Mouse (Mus musculus): ENCODE measurements at regions not wholly inside any gene's neighbourhood (a gene's known extent, or its start where the extent isn't known, plus 50 kb on each side); places are given as distances from the start of the nearest gene placed in this dataset.

DNA sequence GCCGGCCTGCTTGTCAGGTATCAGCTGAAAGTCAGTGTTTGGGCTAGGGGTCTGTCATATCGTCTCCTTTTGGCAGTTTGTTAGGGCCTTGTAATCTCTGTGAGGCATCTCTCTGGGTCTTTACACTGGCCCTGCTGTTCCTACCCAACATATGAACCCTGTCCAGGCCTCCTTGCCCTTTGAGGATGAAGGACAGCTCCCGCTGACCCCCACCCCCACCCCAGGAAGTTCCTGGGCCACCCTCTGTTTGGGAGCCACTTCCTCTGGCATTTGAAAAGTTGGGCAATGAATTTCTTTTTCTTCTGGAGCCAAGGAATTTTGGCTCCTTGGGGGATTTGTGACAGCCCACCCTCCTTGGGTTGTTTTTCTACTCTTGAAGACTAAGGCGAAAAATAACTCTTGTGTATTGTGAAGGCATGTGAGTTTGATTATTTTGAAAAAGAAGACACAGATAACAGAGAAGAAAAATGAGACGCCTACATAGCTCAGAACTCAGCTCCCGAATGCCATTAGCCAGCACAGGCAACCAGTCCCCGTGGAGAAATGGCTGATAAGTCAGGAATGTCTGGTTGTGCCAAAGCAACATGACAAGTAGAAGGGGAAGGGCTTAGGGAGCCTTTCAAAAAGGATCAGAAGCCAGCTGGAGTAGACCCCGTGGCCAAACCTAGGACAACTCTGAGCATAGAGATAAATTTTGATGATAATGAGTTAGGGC lies 249.5 kb downstream of the Gm49356 start:
- DNase-seq: no peak

DNA sequence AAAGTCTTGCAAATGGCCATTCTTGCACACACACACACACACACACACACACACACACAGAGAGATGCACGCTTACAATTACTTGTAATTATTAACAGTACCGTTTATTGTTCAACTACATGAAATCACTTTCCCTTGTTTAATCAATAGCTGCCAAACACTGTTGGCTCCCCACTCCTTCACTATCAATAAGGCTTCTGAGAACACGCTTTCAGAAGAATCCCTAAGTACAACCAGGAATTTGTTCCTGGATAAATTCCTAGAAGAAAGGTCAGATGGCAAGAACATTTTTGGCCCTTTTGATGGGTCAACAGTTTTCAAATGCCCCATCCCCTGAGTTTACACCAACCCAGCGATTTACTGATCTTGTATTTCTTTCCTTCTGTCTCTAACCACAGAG lies 252.5 kb downstream of the Gm49356 start:
- no peak for DNase-seq

DNA sequence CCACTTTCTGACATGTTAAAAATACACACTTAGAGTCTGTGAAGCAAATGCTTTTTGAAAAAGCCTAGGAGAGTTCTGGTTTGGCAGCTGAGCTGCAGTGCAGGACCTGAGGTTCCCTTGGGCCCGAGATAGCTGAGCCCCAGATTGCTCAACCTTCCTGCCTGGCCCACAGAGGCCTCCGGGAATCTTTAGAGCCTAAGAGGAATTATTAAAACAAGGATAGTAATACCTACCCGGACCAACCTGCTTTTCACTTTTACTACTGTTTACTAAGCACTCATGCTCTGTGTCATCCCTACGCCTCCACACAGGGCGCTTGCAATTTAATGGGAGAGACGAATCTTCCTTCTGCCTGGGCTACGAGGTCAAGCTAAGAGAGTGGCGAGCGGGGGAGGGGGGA lies 253.4 kb downstream of the Gm49356 start:
- DNase-seq: no peak

DNA sequence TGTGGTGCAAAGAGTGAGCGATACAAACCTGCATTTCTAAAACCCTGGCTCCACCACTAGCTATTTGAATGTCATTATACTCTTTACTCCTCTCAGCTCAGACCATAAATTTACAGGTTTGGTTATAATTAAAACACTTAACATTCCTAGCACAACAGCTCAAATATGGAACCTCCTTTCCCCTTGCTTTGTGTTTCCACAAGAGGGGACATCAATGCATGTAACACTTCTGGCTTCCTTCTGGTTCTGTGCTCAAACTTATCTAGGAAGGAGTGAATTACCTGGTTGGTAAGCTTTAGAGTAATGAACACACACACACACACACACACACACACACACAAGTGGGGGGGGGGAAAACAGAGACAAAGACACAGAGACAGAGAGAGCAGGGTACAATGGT lies 254.8 kb downstream of the Gm49356 start:
- no peak for DNase-seq

DNA sequence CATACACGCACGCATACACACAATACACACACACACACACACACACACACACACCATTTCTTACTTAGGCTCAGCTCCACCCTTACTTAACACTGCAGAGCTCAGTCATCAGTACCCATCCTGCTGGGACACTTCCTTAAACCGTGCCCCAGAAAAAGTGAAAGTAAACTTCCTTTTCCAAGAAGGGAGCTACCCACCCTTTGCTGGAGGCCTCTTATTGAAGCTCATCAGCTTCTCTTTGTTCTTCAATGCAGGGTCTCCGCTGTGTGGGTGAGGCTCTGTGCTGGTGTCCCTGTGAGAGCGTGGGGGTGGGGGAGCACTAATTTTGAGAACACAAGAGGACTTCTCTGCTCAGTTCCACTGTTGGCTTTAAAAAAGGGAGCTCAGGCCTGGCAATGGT lies 256.6 kb downstream of the Gm49356 start:
- DNase-seq: peak; percentile 19 to 29

DNA sequence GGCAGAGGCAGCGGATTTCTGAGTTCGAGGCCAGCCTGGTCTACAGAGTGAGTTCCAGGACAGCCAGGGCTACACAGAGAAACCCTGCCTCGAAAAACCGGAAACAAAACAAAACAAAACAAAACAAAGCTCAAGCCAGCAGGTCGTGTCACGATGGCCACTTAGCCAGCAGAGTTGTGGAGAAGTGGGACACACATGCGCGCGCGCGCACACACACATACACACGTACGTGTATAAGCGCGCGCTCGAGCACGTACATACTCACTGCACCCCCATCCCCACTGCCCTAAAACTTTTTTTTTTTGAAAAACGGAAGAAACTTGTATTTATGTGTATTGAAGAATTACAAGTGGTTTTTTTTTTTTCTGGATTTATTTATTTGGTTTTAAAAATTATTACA lies 257.0 kb downstream of the Gm49356 start:
- DNase-seq: no peak

DNA sequence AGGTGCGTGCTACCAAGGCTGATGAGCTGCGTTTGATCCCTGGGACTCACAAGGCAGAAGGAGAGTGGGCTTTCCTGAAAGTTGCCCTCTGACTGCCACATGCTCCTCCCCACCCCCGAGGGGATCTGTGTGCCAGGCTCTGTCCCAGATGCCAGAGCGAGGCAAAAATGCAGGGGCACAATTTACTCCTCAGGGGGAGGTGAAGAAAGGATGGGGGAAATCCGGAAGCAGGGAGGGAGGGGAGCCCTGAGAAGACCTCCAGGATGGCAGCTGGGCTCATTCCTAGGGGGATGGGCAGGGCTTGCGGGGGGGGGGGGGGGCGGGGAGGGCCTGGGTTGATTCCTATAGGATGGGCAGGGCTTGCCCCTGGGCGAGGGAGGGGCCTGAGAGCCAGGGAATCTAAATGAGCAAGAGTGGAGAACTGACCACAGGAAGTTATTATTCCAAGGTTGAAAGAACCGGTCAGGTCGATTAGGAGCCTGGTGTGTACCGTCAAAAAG lies 257.5 kb downstream of the Gm49356 start:
- no peak for DNase-seq

DNA sequence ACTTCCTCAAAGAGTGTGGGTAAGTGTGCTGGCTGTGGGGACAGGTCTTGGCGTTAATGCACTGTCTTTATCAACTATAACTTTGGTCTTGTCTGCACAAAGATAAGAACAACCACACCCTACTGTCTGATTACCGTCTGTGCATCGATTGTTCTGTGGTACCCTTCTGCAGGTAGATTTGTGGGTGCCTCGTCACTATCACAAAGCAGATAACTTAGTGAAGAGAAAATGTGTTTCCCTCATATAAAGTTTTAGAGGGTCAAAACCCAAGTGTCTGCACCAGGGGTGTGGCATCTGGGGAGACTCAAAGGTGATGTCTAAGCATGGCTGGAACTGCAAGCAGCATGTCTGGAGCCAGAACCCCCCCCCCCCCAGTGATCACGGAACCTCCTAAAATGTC lies 259.4 kb downstream of the Gm49356 start:
- no peak for DNase-seq

DNA sequence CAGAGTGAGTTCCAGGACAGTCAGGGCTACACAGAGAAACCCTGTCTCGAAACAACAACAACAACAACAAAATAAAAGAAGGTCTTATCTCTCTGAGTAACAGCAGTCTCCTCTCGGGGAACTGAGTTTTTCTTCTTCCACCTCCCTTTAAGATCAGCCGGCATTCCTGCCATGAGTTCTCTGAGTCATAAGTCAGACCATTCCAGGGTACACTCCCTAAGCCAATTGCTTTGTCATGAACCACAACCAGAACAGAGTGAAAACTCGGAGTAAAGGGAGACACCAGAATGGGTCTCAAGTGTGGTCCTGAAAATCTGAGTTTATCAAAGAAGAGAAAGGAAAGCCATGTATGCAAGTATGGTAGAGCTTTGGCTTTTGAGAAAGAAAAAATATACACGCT lies 262.4 kb downstream of the Gm49356 start:
- DNase-seq: no peak

DNA sequence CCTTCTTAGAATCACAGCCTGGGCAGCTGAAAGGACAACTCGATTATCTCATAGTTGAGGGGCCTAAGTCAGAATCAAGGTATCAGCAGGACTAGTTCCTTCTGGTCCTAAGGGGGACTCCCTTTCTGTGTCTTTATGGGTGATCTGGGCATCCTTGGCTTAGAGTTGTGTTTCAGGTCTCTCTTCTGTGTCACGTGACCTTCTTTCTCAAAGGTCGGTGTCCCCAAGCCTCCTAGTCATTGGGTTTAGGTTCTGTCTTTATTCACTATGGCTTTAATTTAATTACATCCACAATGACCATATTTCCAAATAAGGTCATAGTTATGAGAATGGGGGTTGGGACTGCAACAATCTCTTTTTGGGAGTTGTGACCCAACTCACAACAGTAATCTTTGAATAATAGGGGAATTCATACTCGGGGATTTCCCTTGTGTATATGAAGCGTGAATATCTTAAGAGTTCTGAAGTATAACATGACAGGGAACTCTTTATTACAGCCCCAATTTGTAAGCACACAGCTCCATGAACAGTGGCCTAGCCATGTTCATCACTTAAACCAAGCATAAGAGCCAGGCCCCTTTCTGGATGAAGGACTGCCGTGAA lies 263.8 kb downstream of the Gm49356 start:
- no peak for DNase-seq

DNA sequence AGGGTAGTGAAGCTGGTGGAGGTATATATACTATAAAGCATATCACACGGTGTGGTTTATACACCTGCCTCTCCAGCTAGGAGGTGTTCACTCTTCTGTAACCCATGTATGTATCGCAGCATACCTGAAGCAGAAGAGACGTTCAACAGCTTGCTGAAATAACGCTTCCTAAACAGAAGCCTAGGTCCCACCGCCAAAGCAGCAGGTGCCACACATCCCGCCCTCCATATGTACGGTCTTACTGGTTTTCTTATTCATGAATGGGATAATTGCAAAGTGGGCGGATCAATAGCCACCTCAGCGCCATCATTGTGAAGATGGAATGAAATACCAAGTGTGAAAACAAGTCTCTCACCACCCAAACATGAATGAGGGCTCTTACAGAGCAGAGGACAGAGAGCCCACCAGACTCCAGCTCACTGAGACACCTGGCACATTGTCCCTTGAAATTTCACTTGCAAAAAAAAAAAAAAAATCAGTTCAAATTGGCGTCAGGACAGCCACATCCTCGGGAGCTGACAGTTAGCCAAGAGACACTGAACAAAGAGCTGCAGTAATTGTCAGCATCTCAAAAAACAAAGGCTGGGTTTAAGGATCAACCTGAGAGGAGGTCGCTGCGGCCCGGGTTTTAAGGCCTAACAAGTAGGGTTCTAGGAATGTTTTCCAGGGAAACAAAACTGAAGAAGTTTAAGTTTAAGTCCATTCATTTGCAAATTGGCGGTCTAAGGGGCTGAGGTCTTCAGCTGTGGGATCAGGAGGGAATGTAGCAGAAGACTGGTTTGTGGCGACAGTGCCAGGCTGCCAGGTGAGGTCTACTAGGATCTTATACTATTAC lies 264.5 kb downstream of the Gm49356 start:
- no peak for DNase-seq

DNA sequence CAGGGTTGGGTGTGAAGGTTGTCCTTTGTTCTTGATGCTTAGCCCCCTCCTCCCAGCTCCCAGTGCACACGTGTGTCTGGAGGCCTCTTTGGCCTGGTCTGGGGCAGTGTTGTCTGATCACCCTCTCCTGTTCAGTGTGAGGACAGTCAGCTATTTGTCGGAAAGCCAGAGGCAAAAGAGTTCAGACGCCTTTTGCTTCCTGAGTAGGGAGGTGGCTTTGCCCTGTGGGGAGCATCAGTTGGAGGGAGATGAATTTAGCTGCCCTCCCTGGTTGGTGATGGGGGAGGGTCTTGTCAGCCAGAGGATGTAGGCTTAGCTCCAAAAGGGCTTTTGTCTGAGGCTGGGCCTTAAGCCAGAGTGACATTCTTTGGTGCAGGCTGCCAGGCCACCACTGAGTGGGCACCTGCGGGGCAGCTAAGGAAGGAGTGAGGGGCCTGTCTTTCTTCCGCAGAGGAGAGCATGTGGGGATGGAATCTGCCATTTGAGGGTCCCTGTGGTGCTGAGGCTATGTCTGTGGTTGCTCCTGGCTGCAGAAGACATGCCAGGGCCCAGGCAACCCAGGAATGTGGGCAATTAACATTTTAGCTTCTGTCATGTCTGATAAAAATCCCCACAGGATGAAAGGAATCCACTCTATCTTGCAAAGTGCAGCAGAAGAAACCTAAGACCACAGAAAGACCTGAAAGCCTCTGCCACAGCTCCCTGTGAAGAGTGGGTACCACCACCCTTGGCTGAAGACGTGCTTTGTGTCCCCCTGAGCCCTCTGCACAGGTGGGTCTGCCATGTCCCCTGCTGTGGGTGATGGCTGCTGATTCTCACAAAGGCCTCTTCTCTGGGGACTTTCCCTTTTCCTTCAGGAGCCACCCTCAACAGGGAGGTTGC lies 265.6 kb downstream of the Gm49356 start:
- no peak for DNase-seq

DNA sequence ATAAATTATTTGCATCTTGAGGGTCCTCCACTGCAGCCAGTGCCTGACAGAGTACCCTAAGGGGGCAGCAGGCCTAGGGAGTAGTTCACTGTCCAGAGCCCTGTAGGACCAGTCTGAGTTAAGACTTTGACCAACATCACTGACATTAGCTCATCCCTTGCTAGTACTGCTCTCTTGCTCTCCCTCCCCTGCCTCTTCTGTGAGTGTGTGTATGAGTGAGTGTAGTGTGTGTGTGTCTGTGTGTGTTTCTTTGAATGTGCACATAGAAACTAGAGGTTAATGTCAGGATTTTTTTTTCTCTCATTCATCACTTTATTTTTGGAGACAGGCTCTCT lies 266.2 kb downstream of the Gm49356 start:
- no peak for DNase-seq

DNA sequence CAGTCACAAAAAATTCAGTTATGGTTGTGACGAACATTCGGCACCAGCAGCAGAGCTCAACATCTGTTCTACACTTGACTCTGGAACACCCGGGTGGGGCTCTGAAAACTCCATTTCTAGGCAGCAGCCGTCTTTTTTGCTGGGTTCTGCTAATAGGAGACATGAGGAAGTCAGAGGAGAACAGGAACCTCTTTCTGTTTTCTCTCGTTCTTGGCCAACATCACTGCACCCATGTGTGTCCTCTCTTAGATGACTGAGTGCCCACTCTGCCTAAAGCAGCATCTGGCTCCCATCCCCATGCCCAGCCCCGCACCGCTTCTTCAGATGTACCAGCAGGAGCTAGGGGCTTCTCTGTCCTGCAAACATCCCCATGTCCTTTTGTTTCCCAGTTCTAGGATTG lies 267.2 kb downstream of the Gm49356 start:
- no peak for DNase-seq

DNA sequence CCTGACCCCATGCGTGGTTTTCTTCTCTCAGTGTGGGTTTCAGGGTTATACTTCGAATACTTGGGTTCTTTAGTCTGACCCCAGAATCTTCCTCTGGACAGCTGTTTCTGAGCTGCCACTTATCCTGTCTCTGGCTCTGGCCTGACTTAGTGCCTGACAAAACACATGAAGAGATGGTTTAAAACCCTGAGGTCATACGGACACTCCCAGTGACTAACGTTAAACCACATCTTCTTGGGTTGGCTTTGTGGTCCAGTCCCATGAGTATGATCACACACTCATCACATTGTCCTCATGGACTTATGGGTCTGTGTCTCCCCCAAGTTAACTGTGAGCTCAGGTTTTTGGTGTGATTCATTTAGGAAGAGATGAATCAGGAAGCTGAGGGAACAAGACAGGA lies 269.7 kb downstream of the Gm49356 start:
- DNase-seq: no peak

DNA sequence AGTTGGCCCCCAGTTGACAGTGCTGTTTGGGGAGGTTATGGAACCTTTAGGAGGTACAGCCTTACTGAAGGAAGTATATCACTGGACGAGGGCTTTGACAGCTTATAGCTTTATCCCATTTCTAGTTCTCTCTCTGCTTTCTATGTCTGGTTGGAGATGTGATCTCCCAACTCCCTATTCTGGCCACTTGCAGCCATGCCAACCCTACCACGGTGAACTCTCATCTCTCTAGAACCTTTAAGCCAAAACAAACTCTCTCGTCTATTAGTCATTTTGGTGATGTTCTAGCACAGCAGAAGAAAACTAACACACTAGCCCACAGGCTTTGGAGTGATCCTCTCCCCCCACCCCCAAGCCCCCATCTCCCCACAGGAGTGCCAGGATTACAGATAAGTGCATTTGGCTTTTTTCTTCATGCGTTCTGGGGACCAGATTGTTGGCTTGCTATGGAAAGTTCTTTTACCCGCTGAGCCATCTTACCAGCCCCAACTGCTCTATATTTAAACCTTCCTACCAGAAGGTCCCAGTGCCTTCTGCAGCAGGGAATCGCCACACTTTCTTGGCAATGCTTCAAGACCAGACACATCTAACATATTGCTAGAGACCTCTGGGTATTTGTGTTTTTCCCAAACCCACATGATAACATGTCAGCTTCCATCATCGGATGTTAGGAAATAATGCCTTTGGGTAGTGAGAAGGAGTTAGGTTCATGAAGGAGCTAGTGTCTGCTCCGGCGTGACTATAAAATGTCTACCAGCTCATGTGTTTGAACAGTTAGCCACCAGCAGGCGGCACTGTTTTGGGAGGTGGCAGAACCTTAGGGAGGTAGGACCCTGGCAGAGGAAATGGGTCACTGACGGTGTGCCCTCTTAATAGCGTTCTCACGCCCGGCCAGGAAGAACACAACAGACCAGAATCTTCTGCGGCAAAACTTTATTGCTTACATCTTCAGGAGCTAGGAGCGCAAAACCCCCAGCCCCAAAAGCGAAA lies 272.1 kb downstream of the Gm49356 start:
- DNase-seq: no peak

DNA sequence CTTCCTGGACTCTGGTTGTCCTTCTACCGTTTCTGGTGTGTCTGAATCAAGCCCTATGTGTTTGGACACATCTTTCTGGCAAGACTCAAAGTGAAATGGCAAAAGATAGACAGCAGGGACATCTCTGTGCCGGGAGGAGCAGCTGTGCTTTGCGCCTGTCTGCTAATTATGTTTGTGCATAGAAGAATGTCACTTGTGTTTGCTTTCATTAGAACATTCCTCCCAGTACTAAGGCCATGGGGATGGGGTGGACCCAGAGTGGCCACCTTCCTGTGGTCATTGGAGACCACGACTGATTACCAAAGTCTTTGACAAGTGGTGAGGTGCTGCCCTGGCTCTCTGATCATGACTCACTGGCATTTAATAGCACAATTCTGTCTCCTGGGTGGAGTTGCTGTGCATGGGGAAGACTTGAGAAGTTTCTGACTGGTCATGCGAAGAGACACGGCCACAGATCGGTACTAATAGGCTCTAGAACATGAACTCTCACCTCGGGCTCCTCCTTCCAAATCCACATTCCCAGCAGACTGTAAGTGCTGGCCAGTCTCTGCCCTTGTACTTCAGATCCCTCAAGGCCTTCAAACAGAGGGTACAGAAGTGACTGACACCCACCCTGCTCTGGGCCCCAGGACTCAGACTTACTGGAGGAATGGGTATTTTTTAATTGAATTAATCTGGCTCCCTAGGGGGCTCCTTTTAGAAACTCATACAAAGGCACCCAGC lies 279.0 kb downstream of the Gm49356 start:
- no peak for DNase-seq

DNA sequence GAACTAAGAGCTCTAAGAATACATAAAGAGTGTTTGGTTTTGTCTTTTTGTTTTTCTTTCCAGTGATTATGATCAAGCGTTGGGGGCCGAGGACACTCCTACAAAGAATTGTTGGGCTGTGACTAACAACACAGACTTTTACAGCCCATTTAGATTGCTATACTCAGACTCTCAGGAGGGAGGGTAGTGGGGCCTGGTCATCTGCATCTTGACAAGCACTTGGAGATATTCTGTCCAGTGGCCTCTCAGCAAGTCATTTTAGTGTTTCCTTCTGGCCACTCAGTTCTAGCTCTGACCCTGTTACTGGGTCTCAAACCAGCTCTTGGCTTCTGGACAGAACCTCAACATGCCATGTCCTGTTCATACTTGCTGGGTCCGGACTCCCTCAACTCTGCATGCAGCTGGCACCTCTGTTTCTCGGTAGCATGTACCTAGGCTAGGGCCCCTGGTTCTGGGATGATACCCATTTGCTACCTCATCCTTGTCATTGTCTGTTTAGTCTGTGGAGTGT lies 279.6 kb downstream of the Gm49356 start:
- no peak for DNase-seq

DNA sequence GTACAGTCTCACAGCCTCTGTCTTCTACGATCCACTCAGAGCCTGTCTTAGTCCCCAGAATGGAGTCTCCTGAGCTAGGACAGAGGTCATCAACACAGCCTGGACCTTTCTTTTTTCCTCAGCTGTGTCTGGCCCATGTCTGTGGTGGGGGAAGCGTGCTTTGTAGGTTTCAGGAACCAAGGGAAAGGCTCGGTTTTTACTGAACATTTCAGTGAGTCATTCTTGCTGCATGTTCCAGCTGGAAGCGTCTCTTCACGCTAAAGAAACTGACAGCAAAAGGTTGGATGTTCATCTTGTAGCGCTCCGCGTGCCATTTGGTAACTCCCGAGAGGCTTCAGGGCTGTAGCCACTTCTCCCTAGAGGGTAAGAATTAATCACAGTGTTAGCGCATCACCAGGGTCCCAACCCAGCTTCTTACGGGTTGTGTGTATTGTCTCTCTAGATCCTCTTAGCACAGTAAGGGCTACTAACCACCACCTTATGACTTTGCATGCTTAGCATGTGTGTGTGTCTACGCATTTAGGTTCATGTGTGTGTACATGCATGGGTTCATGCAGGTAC lies 280.2 kb downstream of the Gm49356 start:
- DNase-seq: no peak

DNA sequence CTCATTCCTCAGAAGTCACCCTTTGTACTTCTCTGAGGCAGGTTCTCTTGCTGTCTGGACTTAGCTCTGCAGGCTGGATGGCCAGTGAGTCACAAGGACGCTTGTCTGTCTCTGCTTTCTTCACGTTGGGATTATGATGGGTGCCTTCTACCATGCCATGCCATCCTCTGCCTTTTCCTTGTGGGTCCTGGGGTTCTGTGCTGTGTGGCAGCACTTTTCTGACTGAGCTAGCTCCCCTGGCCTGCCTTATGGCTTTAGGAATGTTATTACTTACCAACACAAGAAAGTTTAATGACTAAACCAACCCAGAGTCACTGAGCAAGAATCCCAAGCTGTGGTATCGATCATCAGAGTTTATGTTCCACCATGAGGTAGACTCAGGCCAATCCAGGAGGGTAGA lies 280.7 kb downstream of the Gm49356 start:
- no peak for DNase-seq

Data from thymus, postnatal 36 days (tissue).